Mouse (Mus musculus) cerebellum, postnatal 4 days (tissue): Measurements from ENCODE around the gene Nbea.
"Not testable (repeated sequence)": the region's sequence is repeated elsewhere in the genome, so short reads cannot be mapped to it uniquely, and the experiment has no call there.

Source experiments
- DNase-seq, 2 experiments: peaks; one replicate each; pipeline ENCODE4 v3.0.0; 2022; ENCODE audit warnings: low spot score in 2 of 2, mixed read lengths in 1 of 2

The Nbea gene

DNA sequence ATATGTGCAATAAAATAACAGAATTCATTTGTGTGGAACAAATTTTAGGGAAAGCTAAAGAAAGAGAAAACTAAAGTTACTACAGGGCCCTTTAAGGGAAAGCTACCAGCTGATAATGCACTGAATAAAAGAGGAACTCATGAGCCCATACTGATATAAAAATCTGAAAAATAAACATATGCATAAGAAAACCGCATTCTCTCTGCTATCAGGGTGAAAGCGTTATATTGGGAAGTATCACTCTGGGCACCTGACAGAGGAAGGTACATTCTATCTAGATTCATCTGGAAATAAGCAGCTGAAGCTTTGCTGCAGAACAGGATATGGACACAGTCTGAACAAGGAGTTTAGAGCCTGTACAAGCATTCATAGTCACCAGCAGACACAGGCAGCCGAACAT is 148.9 kb downstream of the Nbea start:
- DNase-seq, result no peak

DNA sequence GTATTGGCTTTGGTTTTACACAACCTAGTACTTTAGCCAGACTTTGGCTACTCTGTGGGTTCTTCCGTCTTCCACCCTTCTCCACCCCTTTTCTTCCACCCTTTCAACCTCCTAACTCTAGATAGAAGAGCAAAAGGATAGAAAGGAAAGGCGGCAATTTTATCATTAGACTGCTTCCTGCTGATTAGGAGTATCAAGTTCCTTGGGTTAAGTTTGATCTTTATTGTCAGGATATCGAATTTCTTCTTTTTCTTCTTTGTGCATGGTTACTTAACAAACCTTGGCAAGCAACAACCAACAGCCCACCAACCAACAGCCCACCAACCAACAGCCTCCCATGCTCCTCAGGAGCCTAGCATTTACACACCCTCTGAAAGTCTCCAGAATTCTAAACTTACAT is 165.0 kb downstream of the Nbea start:
- DNase-seq, result no peak

DNA sequence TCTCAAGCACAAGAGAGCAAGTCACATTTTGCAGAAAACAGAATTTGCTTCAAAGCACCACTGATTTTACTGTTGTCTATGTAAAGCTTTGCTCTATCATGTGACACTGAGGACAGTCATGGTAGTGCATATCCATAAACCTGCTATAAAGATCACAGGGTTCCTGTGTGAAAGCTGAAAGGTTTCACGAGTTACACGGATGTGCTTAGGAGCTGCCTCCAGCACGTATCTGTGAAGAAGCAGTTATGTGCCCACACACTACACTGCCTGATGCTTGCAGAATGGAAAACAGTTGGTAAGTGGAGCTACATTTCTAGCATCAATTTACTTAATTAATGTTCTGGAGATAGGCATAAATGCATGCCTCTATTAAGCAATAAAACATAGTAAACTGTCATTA is 172.4 kb downstream of the Nbea start:
- no peak for DNase-seq

DNA sequence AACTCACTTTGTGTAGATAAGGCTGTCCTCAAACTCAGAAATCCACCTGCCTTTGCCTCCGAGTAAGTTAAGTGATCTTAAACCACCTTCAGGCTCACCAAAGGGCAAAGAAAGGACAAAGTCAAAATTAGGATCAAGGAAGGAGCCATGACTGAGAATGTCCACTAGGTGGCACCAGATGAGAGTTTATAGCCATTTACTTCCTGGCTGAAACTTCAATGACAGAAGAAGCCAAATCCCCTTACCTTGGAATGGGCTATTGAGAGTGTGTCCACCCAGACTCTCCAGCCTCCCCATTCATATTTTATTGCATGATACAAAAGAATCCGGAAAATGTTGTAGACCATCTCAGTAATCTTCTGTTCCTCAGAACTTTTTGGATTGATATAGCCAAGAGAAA is 175.5 kb downstream of the Nbea start:
- peak in 1 of 2 experiments; percentile 42 for DNase-seq

DNA sequence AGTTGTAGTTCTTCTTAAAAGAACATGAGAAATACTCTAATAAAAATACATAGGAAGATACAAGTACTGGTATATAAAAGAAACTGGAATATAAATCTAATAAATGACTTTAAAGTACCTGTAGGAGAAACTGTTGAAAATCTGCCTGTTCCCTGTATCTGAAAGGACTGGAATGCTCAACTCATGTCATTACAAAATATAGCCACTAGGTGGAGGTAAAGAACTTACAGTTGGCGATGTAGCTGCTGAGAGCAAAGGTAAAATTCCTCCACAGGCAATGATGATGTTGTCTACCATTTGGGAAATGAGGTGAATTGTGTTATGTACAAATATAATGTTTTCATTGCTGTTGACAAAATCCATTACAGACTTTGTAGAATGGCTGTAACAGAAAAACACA is 183.2 kb downstream of the Nbea start:
- DNase-seq, result no peak

DNA sequence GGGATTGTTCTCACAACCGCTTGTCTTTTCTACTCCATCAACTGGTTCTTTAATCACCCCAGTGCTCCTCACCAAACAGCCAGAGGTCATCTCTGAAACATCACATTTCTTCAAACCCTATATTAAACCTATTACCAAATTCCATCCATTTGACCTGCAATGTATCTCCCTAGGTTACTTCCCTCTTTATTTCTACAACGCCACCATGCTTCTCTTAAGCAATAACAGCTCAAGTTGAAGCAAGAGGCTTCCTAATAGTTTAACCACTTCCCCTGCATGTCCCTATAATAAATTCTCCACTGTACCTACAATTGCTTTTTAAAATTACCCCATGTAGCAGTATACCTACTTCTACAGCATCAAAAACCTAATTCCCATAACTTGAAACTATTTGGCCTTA is 205.1 kb downstream of the Nbea start:
- no peak for DNase-seq

DNA sequence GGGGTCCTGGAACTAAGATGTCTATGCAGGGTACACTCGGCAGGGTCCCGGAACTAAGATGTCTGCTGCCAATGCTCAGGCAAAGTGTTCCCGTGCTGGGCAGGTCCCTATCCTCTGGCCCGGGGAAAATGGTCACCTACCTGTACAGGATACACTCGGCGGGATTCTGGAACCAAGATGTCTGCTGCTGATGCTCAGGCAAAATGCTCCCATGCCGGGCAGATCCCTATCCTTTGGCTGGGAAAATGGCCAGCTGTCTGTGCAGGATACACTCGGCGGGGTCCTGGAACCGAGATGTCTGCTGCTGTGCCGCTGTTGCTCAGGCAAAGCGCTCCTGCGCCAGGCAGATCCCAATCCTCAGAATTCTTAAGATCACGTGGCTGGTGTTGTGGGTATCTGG is 206.5 kb downstream of the Nbea start:
- DNase-seq, result not testable (repeated sequence)

DNA sequence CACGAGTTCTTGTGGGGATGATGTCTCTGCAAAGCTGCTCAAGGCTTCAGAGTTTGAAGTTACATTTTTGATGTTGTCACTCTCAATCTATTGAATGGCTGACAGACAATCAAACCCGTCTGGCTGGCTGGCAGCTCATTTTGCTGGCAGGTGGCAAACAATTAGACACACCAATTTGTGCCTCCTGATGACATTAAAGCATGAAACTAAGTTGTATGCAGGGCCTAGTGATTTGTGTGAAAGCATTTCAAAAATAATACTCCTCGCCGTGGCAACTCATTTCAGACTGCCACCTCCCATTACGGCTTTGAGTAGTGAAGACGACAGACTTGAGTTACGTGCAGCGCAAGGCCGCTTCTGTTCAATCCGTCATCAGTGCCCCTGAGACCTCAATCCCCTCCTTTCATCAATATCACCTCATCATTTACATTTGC is 217.8 kb downstream of the Nbea start:
- no peak for DNase-seq

DNA sequence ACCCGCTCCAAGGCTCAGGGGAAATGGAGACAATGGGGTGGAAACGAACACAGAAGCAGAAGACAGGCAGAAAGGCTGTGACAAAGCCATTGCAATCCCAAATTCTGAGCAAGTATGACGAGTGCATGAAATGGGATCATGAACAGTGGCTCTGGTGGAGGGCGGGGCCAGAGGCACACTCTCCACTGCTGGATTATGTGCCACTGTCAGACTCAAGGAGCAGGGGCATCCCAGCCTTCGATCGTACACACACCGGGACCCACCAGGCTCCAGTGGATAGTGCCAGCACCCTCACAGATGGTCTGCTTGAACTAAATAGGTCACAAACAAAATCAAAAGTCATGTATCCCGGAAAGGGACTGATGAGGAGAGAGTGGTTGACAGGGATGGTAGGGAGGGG is 220.5 kb downstream of the Nbea start:
- DNase-seq, result no peak

DNA sequence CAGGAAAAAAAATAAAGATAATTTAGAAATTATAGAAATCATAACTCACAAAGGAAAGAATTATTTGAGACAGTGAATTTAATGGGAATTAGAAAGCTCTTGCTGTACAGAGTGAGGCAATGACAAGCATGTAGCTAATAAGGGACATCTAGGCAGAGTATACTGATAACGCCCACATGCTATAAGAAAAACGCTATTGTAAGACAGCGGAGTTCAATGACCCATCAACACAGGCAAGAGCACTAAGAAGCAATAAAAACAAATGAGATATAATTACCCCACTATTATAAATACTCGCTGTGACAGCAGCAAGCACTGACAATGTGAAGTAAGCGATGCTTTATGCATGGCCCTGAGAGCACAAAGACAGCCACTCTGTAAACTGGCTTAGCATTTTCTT is 233.5 kb downstream of the Nbea start:
- DNase-seq, result no peak

DNA sequence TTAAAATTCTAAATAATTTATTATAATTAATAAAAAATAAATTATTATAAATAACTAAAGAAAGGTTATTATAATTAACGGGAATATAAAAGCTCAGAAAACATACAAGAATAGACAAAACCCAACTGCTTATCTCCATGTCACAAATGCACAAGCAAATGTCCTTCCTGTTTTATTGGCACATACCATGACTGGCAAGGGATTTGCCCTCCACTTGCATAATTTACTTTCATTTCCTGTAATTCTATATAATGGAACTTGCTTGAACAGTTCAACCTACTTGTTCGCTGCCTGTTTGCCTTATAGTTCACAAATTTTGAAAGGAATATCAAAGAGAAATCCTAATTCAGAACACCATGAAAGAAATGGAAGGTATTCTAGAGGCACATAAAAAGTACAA is 234.4 kb downstream of the Nbea start:
- no peak for DNase-seq

DNA sequence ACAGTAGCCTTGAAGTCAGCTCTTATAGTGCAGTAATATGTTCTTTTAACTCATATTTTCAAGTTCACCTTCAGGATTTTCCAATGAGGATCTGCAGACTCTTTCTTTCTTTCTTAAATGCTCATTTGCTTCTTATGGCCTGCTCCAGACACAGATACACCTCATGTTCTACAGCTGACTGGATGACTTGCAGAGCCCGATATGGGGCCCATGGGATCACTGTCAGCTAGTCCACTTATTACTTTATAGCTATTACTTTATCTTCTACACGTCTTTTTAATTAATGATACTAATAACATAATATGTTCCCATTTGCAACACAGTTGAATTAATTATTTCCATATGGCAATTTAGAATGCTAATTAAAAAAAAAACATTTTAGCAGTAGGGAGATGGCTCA is 256.2 kb downstream of the Nbea start:
- no peak for DNase-seq

DNA sequence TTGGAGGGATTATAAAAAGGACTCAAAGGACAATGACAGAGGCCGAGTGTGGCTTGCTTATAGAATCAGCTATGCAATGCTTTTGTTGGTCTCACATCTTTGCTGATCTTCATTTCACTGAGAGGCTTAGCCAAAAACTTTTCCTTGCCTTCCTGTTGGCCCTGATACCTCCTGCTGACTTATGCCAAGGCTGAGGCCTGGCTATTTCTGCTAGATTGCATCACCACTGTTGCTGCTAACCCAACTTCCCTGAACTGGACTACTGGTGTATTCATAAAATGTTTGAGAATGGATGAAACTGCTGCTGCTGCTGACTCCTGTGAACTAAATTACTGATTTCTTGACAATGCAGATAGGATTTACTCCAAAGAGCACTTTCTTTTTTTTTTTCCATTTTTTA is 274.2 kb downstream of the Nbea start:
- DNase-seq, result no peak

DNA sequence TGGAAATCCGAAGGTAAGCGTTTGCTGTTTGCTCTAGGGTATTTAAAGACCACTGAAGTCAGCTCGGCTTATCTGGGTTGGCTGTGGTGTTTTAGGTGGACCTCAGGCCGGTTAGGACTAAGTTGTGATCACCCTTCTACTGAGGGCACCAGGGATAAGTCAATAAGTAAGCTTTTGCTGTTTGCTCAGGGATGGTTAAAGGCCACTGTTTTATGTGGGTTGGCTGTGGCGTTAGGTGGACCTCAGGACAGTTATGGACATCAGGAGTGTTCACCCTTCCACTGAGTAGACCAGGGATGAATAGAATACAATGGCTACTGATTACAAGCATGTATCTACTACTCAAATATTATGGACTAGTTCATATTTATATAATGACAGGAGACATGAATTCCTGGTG is 292.9 kb downstream of the Nbea start:
- DNase-seq, result no peak

DNA sequence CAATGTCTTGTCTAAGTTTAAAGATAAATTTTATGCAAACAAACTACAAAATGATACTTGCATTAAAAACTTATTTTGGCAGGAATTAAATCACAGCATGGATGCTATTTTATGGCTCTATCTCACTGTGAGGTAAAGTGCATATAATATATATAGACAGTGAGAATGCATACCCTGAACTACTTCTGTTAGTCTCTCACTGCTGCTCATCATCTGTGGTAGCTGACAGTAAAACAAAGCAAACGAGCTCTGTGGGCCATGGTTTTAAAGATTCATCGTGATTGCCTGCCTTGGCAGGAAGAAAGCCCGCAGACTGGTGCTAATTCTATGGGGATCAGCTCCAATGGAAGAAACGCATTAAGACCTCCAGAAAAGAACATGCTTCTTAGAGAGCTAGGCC is 294.3 kb downstream of the Nbea start:
- DNase-seq, result no peak

DNA sequence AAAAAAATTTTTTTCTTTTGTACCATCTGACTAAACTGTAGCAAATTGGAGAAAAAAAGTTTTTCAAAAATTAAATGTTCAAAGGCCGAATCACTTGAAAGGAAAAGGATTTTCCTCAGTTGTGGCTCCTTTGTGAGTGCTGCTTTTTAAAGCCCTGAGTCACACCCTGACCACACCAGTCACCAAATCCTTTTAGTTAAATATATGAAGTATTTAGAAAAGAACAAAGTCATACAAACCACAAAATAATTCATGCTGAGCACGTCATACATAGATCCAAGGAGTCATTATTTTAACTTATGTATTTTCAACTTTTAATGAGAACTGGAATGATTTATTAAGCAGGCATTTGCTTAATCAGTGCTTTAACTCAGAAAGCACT is 295.7 kb downstream of the Nbea start:
- no peak for DNase-seq

DNA sequence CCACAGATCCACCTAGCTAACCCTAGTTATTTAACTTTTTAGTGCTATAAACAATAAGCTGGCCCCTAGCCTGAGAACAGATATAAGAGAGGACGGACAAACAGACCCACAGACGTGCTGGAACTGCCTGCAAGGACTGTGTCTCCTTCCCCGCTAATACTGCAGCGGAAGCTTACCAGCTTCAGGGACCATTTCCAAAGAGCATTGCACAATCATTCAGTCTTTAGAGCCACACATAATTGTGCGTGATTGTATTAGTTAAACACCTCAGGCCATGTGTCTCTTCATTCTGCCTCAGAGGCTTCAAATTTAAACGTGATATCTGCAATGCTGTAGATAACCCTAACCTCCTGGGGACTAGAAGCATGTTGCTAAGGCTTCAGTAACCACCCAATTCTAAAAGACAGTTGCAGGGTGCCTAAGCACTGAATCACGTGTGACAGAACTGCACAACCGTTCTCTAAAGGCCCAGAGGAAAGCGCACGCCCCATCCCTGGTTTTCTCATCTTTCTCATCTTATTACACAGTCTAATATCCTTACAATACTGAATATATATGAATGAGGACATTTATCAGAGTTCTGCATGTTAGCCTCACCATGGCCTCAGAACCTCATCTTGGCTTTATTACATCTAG is 296.2 kb downstream of the Nbea start:
- no peak for DNase-seq

DNA sequence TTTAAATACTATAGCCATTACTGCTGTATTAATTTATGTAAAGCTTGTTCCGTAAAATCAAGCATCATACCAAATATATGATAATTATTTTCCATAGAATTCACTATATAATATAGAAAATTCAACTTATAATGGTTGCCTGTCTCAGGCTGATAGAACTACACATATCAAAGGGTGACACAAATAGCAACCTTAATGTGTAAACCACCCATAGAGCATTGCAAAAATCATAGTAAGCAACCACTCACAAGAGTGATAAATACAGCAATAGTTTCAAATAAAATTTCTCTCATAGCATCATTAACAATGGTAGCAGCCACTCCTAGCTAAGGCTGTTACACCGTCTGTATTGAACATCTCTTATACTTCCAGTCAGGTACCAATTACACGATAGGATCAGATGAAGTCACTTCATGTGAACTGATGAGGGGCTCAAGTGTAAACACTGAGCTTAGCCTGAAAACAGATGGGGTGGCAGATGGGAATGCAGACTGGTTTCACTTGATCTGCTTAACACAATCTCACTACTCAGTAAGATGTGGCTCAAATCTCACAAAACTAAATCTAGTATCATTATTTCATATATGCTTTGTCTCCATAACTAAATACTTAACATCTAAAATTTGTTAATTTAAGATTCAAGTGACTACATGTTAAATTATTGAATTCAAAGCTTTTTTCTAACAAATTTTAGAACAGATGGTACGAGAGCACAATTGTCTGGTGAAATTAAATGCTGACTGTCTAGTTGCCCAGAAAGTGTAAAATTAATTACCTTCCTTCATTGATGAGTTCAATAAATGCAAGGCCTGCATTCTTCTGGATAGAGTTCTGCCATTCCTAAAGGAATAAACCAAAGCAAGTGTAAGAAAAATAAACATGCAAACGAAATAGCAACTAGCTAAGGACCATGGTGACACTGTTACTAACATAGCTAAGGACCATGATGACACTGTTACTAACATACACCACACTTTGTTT is 310.3 kb downstream of the Nbea start:
- DNase-seq, result peak in 1 of 2 experiments; percentile 28

DNA sequence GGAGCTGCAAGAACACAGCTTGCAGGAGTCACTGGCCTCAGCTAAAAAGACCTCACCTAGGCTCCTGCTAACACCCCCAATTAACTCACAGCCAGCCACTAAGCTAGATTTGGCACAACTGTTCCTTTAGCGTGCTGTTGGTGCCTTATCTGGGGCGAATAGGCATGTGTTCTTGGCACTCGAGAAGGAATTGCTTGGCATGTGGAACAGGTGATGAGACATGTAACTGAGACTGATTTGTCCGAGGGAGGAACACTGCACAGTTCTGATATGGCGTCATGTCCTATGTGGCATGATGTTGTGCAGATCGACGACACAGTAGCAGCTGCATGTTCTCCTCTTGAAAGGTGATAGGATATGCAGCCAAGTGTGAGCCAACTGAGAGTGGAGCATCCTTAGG is 331.0 kb downstream of the Nbea start:
- no peak for DNase-seq

DNA sequence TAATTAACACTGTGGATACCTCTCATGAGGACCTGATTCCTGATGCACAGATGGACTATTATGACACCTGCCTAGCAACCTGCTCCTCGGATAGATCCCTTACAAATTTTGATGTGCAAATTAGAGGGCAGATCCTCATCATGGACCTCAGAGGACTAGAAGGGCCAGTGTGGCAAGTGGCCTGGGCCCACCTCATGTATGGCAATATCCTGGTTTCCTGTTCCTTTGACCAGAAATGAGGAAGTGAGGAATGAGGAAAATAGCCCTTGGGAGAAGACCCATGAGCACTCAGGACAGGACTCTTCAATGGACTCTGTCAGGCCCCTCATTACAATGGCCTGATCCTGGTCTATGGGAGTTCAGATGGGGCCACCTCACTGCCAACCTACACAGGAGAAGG is 336.4 kb downstream of the Nbea start:
- no peak for DNase-seq

DNA sequence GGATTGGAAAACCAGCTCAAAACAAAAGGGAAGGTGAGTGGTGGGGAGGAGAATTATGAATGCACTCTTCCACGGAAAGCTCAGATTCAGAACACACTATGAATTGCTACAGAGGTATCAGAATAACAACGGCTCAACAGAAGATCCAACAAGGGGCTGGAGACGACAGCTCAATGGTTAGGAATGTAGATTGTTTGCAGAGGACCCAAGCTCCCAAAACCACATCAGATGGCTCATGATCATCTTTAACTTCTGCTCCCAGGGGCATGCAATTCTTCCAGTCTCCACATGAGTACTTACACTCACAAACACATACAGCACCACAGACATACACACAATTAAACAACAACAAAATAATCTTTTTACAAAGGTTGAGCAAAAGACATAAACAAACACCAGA is 346.3 kb downstream of the Nbea start:
- no peak for DNase-seq

DNA sequence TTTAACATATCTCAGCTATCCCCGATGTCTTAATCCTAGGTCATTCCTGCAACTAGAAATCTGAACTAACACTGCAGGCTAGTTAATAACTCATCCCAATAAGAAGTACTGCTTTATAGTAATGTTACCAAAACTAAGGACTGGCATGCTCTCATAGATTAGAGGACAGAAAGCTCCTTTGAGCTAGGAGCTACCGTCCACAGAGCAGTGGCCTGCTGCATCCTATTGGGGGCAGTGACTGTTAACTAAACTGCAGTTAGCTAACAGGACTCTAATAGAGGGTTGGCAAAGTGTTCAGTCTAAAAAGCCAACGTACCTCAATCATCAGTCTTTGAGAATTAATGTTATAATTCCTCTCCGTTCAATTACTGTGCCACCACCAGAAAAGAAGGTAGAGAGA is 348.3 kb downstream of the Nbea start:
- DNase-seq, result no peak

DNA sequence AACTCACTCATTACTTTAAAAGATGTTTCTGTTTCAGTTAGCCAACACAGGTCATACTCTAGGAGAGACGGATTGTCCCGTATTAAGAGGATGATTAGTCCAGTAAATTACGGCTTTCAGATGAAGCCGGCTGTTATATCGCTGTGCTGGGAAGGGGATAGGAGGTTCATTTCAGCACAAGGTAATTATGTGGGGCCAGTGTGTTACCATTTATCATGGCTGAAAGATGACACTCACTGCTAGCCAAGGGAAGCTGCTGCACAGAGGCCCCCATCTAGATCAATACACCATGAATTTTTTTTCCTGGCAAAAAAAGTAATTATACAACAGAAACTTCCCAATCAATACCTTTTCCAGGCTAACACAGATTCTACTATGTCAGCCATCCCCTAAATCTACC is 353.3 kb downstream of the Nbea start:
- no peak for DNase-seq
